ENCODE assay signal across 15 mouse cellular contexts in the genomic region with DNA sequence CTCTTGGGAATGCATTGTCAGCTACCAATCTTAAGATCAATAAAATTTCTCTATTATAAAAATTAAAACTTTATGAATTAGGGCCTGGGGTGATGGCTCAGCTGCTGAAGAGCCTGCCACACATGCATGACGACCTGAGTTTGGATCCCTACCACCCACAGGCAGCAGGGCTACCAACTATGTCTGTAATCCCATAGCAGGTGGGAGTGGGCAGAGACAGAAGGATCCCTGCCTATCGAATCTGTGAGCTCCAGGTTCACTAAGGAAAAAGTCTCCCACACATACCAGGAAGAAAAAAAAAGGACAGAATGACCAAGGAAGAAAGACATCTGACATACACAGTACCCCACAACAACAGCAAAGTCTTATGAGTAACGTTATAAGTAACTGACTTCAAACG.
"Had no signal": no experiment of that assay in that cellular context is flagged by ENCODE, and none has a peak within 500 bp of the region (broad histone marks: within the 10 kb centered on the region; RNA-seq: fewer than 3 reads in every experiment).

No protein-coding gene starts in this region.

- H3K4me1 ChIP-seq: midbrain, embryonic 10.5 days; midbrain, embryonic 12.5 days; neural tube, embryonic 13.5 days; neural tube, embryonic 15.5 days had no signal

- H3K9me3 ChIP-seq: midbrain, embryonic 10.5 days; midbrain, embryonic 12.5 days; neural tube, embryonic 13.5 days; neural tube, embryonic 15.5 days had no signal

- DNase-seq: lung, adult 2 months; midbrain, embryonic 14.5 days; retina, postnatal 1 day; right cerebral cortex, adult 18-20 months; right cerebral cortex, postnatal 25 days; right cerebral cortex, postnatal 4 days; spleen, adult 18-20 months; thymus, adult 18-20 months; thymus, postnatal 14 days; thymus, postnatal 36 days had no signal

- H3K27ac ChIP-seq: midbrain, embryonic 10.5 days; midbrain, embryonic 12.5 days; neural tube, embryonic 13.5 days; neural tube, embryonic 15.5 days had no signal

- H3K4me3 ChIP-seq: midbrain, embryonic 10.5 days; midbrain, embryonic 12.5 days; myocyte; neural tube, embryonic 13.5 days; neural tube, embryonic 15.5 days had no signal

- H3K27me3 ChIP-seq: midbrain, embryonic 12.5 days; neural tube, embryonic 13.5 days; neural tube, embryonic 15.5 days had no signal
